Mouse (Mus musculus): ENCODE results near the gene Dlg2.
A peak's percentile ranks its signal among the peaks of the same experiment; 100 is the strongest.

Gene Dlg2

GRCm38 (mm10) chr7:92316389-92316788 lies 1839.9 kb downstream of the Dlg2 start:
- DNase-seq, result no peak

GRCm38 (mm10) chr7:92319469-92319868 lies 1843.0 kb downstream of the Dlg2 start:
- DNase-seq, result no peak

- no peak for DNase-seq
Measured at GRCm38 (mm10) chr7:92320181-92320580, 1843.7 kb downstream of the Dlg2 start.

GRCm38 (mm10) chr7:92321786-92322185 lies 1845.3 kb downstream of the Dlg2 start:
- DNase-seq, result no peak

- no peak for DNase-seq
Measured at GRCm38 (mm10) chr7:92322342-92323069, 1846.0 kb downstream of the Dlg2 start.

GRCm38 (mm10) chr7:92323710-92324109 lies 1847.2 kb downstream of the Dlg2 start:
- DNase-seq, result peak; percentile 40 to 73

- no peak for DNase-seq
Measured at GRCm38 (mm10) chr7:92327343-92327896, 1850.9 kb downstream of the Dlg2 start.

- DNase-seq, result no peak
Measured at GRCm38 (mm10) chr7:92333220-92333898, 1856.9 kb downstream of the Dlg2 start.

GRCm38 (mm10) chr7:92356542-92356941 lies 1880.1 kb downstream of the Dlg2 start:
- no peak for DNase-seq

GRCm38 (mm10) chr7:92363386-92363785 lies 1886.9 kb downstream of the Dlg2 start:
- no peak for DNase-seq

- no peak for DNase-seq
Measured at GRCm38 (mm10) chr7:92363800-92364199, 1887.3 kb downstream of the Dlg2 start.

GRCm38 (mm10) chr7:92367111-92367510 lies 1890.6 kb downstream of the Dlg2 start:
- no peak for DNase-seq

- DNase-seq, result no peak
Measured at GRCm38 (mm10) chr7:92370521-92370920, 1894.0 kb downstream of the Dlg2 start.

GRCm38 (mm10) chr7:92371638-92372037 lies 1895.2 kb downstream of the Dlg2 start:
- no peak for DNase-seq

- no peak for DNase-seq
Measured at GRCm38 (mm10) chr7:92373863-92374357, 1897.4 kb downstream of the Dlg2 start.

- no peak for DNase-seq
Measured at GRCm38 (mm10) chr7:92383913-92384484, 1907.5 kb downstream of the Dlg2 start.

- no peak for DNase-seq
Measured at GRCm38 (mm10) chr7:92392052-92392640, 1915.7 kb downstream of the Dlg2 start.

GRCm38 (mm10) chr7:92396783-92397182 lies 1920.3 kb downstream of the Dlg2 start:
- no peak for DNase-seq

GRCm38 (mm10) chr7:92398841-92399240 lies 1922.4 kb downstream of the Dlg2 start:
- no peak for DNase-seq

- DNase-seq, result no peak
Measured at GRCm38 (mm10) chr7:92400551-92400950, 1924.1 kb downstream of the Dlg2 start.

- no peak for DNase-seq
Measured at GRCm38 (mm10) chr7:92401001-92401688, 1924.7 kb downstream of the Dlg2 start.

- DNase-seq, result no peak
Measured at GRCm38 (mm10) chr7:92408479-92408878, 1932.0 kb downstream of the Dlg2 start.
